Mouse (Mus musculus): Measurements from ENCODE around the gene Gcnt1. TPM values are rescaled to one million over a fixed set of nuclear protein-coding genes. Genes with fewer than 3 reads are reported as not detected.

Gene Gcnt1
- polyA plus RNA-seq, 1 experiment from 2014 or later, result 2.7 TPM

DNA sequence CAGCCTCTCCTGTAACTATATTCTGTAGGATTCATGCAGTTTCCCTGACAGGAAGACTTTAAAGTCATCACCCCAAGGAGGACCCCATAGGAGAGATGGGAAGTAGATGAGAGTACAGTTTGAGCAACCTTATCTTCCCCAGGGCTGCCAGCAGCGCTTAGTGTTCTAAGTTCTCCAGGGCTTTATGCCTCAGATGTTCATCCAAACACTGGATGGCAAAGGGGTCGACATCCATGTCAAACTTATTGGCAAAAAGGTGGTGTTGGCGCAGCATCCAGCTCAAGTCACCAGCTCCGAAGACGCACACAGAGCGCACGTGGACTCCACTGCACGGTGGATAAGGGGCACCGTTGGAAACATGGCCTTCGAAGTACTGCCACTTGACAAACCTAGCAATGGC is 43.7 kb downstream of the Gcnt1 start:
- Histone ChIP-seq H3K27me3 (replicated peaks; ENCODE audit: insufficient read depth, low read length) (no peaks in the 10 kb centered on the region), H3K4me3 (ENCODE audit: low read depth, low read length) (no peak overlapping the region), H3K9ac (replicated peaks; ENCODE audit: low read depth) (no peak overlapping the region), H3K4me1 (ENCODE audit: insufficient read depth, low read depth, low read length) (no peaks in the 10 kb centered on the region), H3K27ac (ENCODE audit: low read length) (no peak overlapping the region), H3K4me2 (replicated peaks; ENCODE audit: low read depth, low read length) (no peak overlapping the region), H3K36me3 (ENCODE audit: insufficient read depth, low read length) (no peaks in the 10 kb centered on the region), H3K9me3 (ENCODE audit: low read length) (no peaks in the 10 kb centered on the region)
- no peak for ATAC-seq
- DNase-seq (ENCODE audit: low spot score), result no peak
- no peak for TF ChIP-seq CTCF (IDR thresholded peaks at IDR 0.05)
- TF ChIP-seq EP300 (IDR thresholded peaks at IDR 0.05), result no peak
- WGBS, result 96% methylated on average over 10 of the region's 10 CpGs

DNA sequence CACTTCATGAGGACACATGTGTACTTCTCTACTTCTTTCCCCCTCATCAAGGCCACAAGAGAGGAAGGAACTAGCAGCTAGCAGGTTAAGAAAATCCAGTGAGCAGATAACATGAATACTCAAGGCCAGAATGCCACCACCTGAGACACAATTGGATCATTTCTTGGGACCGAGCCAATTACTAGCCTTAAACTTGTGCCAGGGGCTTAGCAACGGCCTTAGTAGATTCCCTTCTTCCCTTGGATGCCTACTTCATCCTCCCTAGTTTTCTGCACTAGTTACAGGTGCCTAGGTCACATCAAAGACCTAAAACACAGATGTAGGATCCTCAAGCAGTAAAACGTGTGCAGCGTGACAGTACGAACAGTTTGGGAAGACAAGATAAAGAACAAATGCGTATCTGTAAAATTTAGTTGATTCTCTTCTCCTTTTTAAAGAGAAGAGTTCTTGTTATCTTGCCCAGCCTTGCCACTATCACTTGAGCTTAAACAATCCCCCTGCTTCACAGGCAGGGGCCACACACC is 44.7 kb downstream of the Gcnt1 start:
- ATAC-seq, result no peak
- TF ChIP-seq EP300 (IDR thresholded peaks at IDR 0.05) (no peak), CTCF (IDR thresholded peaks at IDR 0.05) (no peak)
- Histone ChIP-seq H3K4me1 (ENCODE audit: insufficient read depth, low read depth, low read length) (no peaks in the 10 kb centered on the region), H3K36me3 (ENCODE audit: insufficient read depth, low read length) (no peaks in the 10 kb centered on the region), H3K27me3 (replicated peaks; ENCODE audit: insufficient read depth, low read length) (no peaks in the 10 kb centered on the region), H3K9ac (replicated peaks; ENCODE audit: low read depth) (no peak overlapping the region), H3K4me2 (replicated peaks; ENCODE audit: low read depth, low read length) (no peak overlapping the region), H3K4me3 (ENCODE audit: low read depth, low read length) (no peak overlapping the region), H3K27ac (ENCODE audit: low read length) (no peak overlapping the region), H3K9me3 (ENCODE audit: low read length) (no peaks in the 10 kb centered on the region)
- DNase-seq (ENCODE audit: low spot score), result no peak
- WGBS, result 77% methylated on average over 6 of the region's 6 CpGs

GRCm38 (mm10) chr19:17323689-17324241 is 48.9 kb downstream of the Gcnt1 start:
- no peak overlapping the region for H3K27ac ChIP-seq (ENCODE audit: low read length)
- no peak for ATAC-seq
- no peak overlapping the region for H3K9ac ChIP-seq (replicated peaks; ENCODE audit: low read depth)
- no peaks in the 10 kb centered on the region for H3K36me3 ChIP-seq (ENCODE audit: insufficient read depth, low read length)
- WGBS, result 77% methylated on average over 5 of the region's 5 CpGs
- DNase-seq (ENCODE audit: low spot score), result no peak
- no peaks in the 10 kb centered on the region for H3K4me1 ChIP-seq (ENCODE audit: insufficient read depth, low read depth, low read length)
- no peak overlapping the region for H3K4me3 ChIP-seq (ENCODE audit: low read depth, low read length)
- no peak overlapping the region for H3K4me2 ChIP-seq (replicated peaks; ENCODE audit: low read depth, low read length)
- TF ChIP-seq CTCF (IDR thresholded peaks at IDR 0.05) (no peak), EP300 (IDR thresholded peaks at IDR 0.05) (no peak)
- H3K27me3 ChIP-seq (replicated peaks; ENCODE audit: insufficient read depth, low read length), result no peaks in the 10 kb centered on the region
- H3K9me3 ChIP-seq (ENCODE audit: low read length), result no peaks in the 10 kb centered on the region

- TF ChIP-seq EP300 (IDR thresholded peaks at IDR 0.05) (no peak), CTCF (IDR thresholded peaks at IDR 0.05) (no peak)
- no peak for DNase-seq (ENCODE audit: low spot score)
- Histone ChIP-seq H3K9ac (replicated peaks; ENCODE audit: low read depth) (no peak overlapping the region), H3K4me3 (ENCODE audit: low read depth, low read length) (no peak overlapping the region), H3K9me3 (ENCODE audit: low read length) (no peaks in the 10 kb centered on the region), H3K27ac (ENCODE audit: low read length) (no peak overlapping the region), H3K4me1 (ENCODE audit: insufficient read depth, low read depth, low read length) (no peaks in the 10 kb centered on the region), H3K27me3 (replicated peaks; ENCODE audit: insufficient read depth, low read length) (no peaks in the 10 kb centered on the region), H3K4me2 (replicated peaks; ENCODE audit: low read depth, low read length) (no peak overlapping the region), H3K36me3 (ENCODE audit: insufficient read depth, low read length) (no peaks in the 10 kb centered on the region)
- peak; percentile 40; the same call in 1 of the 2 replicates for ATAC-seq
- WGBS, result 80% methylated on average over 11 of the region's 11 CpGs
Measured at GRCm38 (mm10) chr19:17323006-17323688, 49.5 kb downstream of the Gcnt1 start.

DNA sequence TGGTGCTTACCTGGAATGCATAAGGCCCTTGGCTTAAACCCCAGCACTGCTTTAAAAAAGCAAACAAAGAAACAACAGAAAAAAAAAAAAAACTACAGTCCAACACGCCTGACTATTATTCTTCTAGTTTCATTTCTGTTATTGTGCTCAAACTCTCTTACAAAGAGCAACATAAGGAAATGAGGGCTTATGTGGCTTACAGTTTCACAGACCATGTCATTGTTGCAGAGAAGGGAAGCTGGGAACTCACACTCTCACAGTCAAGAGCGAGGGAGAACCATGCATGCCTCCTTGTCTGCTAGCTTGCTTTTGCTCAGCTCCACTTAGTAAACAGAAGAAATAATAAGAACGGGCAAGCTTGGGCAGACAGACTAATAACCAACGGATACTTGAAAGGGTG is 52.9 kb downstream of the Gcnt1 start:
- no peaks in the 10 kb centered on the region for H3K27me3 ChIP-seq (replicated peaks; ENCODE audit: insufficient read depth, low read length)
- H3K27ac ChIP-seq (ENCODE audit: low read length), result no peak overlapping the region
- no peak overlapping the region for H3K4me3 ChIP-seq (ENCODE audit: low read depth, low read length)
- WGBS, result 69% methylated on average over 4 of the region's 4 CpGs
- ATAC-seq (no peak), DNase-seq (ENCODE audit: low spot score) (no peak)
- no peaks in the 10 kb centered on the region for H3K9me3 ChIP-seq (ENCODE audit: low read length)
- H3K9ac ChIP-seq (replicated peaks; ENCODE audit: low read depth), result no peak overlapping the region
- H3K4me1 ChIP-seq (ENCODE audit: insufficient read depth, low read depth, low read length), result no peaks in the 10 kb centered on the region
- no peak for TF ChIP-seq EP300 (IDR thresholded peaks at IDR 0.05)
- no peak for TF ChIP-seq CTCF (IDR thresholded peaks at IDR 0.05)
- H3K36me3 ChIP-seq (ENCODE audit: insufficient read depth, low read length), result no peaks in the 10 kb centered on the region
- H3K4me2 ChIP-seq (replicated peaks; ENCODE audit: low read depth, low read length), result no peak overlapping the region

- no peak overlapping the region for H3K4me2 ChIP-seq (replicated peaks; ENCODE audit: low read depth, low read length)
- no peaks in the 10 kb centered on the region for H3K36me3 ChIP-seq (ENCODE audit: insufficient read depth, low read length)
- DNase-seq (ENCODE audit: low spot score) (no peak), ATAC-seq (no peak)
- H3K4me1 ChIP-seq (ENCODE audit: insufficient read depth, low read depth, low read length), result no peaks in the 10 kb centered on the region
- H3K9me3 ChIP-seq (ENCODE audit: low read length), result no peaks in the 10 kb centered on the region
- H3K27ac ChIP-seq (ENCODE audit: low read length), result no peak overlapping the region
- H3K9ac ChIP-seq (replicated peaks; ENCODE audit: low read depth), result no peak overlapping the region
- WGBS, result 32% methylated on average over 3 of the region's 3 CpGs
- TF ChIP-seq CTCF (IDR thresholded peaks at IDR 0.05) (no peak), EP300 (IDR thresholded peaks at IDR 0.05) (no peak)
- H3K4me3 ChIP-seq (ENCODE audit: low read depth, low read length), result no peak overlapping the region
- H3K27me3 ChIP-seq (replicated peaks; ENCODE audit: insufficient read depth, low read length), result no peaks in the 10 kb centered on the region
Measured at GRCm38 (mm10) chr19:17318733-17319132, 53.9 kb downstream of the Gcnt1 start.
